Mouse (Mus musculus): ENCODE results near the gene A2ml1. TPM values are rescaled to one million over a fixed set of nuclear protein-coding genes. Genes with fewer than 3 reads are reported as not detected.

Gene A2ml1
- polyA plus RNA-seq, 1 experiment from 2014 or later, result 0.64 TPM

DNA sequence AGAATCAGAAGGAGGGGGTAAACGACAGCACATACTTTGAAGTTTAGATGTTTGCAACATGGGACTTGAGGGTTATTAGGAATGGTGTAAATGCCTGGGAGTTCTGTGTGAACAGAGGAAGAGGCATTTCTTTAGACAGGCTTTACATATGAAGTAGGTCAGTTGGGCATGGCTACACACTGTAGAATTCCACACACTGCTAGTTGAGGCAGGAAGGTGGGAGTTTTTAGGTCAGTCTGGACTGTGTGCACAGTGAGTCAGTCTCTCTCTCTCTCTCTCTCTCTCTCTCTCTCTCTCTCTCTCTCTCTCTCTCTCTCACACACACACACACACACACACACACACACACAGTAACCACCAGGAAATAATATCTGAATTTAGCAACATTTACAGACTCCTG is 86.1 kb downstream of the A2ml1 start:
- H3K9me3 ChIP-seq (ENCODE audit: low read depth, low read length), result no peaks in the 10 kb centered on the region
- 61% methylated on average over 1 of the region's 1 CpGs for WGBS
- H3K4me3 ChIP-seq (ENCODE audit: low read depth, low read length), result no peak overlapping the region
- H3K9ac ChIP-seq, result no peak overlapping the region
- DNase-seq (no peak), ATAC-seq (ENCODE audit: insufficient read depth) (no peak)
- no peak overlapping the region for H3K27ac ChIP-seq (ENCODE audit: low read depth)
- no peak overlapping the region for H3K4me2 ChIP-seq
- H3K36me3 ChIP-seq (ENCODE audit: insufficient read depth), result no peaks in the 10 kb centered on the region
- no peaks in the 10 kb centered on the region for H3K4me1 ChIP-seq (ENCODE audit: insufficient read depth)
- TF ChIP-seq CTCF (IDR thresholded peaks at IDR 0.05; ENCODE audit: low read depth), result no peak
- no peaks in the 10 kb centered on the region for H3K27me3 ChIP-seq (ENCODE audit: insufficient read depth, low read length)

DNA sequence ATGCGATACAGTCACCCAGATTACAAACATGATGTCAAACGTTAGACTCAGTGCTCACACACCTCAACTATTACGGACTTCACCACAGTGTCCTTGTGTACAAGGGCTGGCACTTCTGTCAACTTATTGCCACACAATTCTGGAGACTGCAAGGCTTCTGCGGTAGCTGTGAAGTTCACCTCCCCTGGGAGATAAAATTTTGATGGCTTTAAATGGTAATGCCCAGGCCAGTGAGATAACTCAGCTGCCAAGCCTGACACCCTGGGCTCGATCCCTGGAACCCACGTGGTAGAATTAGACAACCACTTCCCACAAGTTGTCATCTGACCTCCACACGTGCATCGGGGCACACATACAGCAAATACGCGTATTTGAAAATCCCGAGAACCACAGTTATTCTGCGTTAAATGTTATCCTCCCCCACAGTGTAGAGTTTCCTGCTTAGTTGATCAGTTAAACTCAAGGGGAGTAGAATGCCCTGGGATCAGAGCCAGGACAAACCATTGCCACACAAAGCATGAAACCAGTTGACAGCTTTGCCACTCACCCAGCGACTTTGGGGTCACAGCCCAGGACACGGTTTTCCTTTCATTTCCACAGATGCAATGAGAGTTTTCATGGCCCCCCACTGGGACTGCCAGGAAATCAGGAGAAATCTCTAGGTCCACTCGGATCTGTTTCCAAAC is 86.6 kb downstream of the A2ml1 start:
- no peak overlapping the region for H3K9ac ChIP-seq
- no peaks in the 10 kb centered on the region for H3K36me3 ChIP-seq (ENCODE audit: insufficient read depth)
- H3K4me2 ChIP-seq, result no peak overlapping the region
- H3K9me3 ChIP-seq (ENCODE audit: low read depth, low read length), result no peaks in the 10 kb centered on the region
- WGBS, result 58% methylated on average over 15 of the region's 15 CpGs
- H3K27ac ChIP-seq (ENCODE audit: low read depth), result no peak overlapping the region
- DNase-seq (no peak), ATAC-seq (ENCODE audit: insufficient read depth) (no peak)
- no peak overlapping the region for H3K4me3 ChIP-seq (ENCODE audit: low read depth, low read length)
- no peaks in the 10 kb centered on the region for H3K27me3 ChIP-seq (ENCODE audit: insufficient read depth, low read length)
- no peaks in the 10 kb centered on the region for H3K4me1 ChIP-seq (ENCODE audit: insufficient read depth)
- no peak for TF ChIP-seq CTCF (IDR thresholded peaks at IDR 0.05; ENCODE audit: low read depth)

- no peak for DNase-seq
Measured at GRCm38 (mm10) chr6:128491916-128492315, 89.5 kb downstream of the A2ml1 start.

DNA sequence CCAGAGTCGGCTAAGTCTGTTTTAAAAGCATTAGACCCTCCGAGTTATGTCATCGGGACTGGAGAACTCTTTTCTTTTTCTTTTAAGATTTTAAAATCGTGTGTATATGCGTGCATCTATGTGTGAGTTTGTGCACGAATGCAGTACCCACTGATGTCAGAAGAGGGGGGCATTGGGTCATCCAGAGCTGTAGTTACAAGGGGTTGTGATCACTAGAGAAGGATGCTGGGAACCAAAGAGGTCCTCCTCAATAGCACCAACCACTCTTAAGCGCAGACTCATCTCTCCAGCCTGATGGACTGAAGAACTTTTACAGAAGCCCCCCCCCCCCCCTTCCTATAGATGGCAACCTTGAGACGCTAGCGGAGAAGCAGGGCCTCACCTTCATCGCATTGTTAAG is 91.3 kb downstream of the A2ml1 start:
- Histone ChIP-seq H3K4me1 (ENCODE audit: insufficient read depth) (no peaks in the 10 kb centered on the region), H3K36me3 (ENCODE audit: insufficient read depth) (no peaks in the 10 kb centered on the region), H3K27ac (ENCODE audit: low read depth) (no peak overlapping the region), H3K9me3 (ENCODE audit: low read depth, low read length) (no peaks in the 10 kb centered on the region), H3K9ac (no peak overlapping the region), H3K27me3 (ENCODE audit: insufficient read depth, low read length) (no peaks in the 10 kb centered on the region), H3K4me2 (no peak overlapping the region), H3K4me3 (ENCODE audit: low read depth, low read length) (no peak overlapping the region)
- DNase-seq (no peak), ATAC-seq (ENCODE audit: insufficient read depth) (no peak)
- WGBS, result 93% methylated on average over 10 of the region's 10 CpGs
- TF ChIP-seq CTCF (IDR thresholded peaks at IDR 0.05; ENCODE audit: low read depth), result no peak

More at GRCm38 (mm10) chr6:128491916-128492315, 89.5 kb downstream of the A2ml1 start:
- TF ChIP-seq CTCF (IDR thresholded peaks at IDR 0.05; ENCODE audit: low read depth), result no peak
- Histone ChIP-seq H3K27ac (ENCODE audit: low read depth) (no peak overlapping the region), H3K27me3 (ENCODE audit: insufficient read depth, low read length) (no peaks in the 10 kb centered on the region), H3K4me2 (no peak overlapping the region), H3K9me3 (ENCODE audit: low read depth, low read length) (no peaks in the 10 kb centered on the region), H3K9ac (no peak overlapping the region), H3K4me1 (ENCODE audit: insufficient read depth) (no peaks in the 10 kb centered on the region), H3K4me3 (ENCODE audit: low read depth, low read length) (no peak overlapping the region), H3K36me3 (ENCODE audit: insufficient read depth) (no peaks in the 10 kb centered on the region)
- ATAC-seq (ENCODE audit: insufficient read depth), result no peak
- 71% methylated on average over 4 of the region's 4 CpGs for WGBS

Other genes starting within 250 kb of the A2ml1 start
- gene Tulp3, start 225.8 kb downstream of the A2ml1 start, polyA plus RNA-seq (2014; fragmentation: Nextera tagmentation; extraction: Ambion mirVana), result 22.0 and 23.1 TPM in 2 replicates
- 134 and 144 TPM in 2 replicates for gene Rhno1, start 218.7 kb downstream of the A2ml1 start, polyA plus RNA-seq (2014; fragmentation: Nextera tagmentation; extraction: Ambion mirVana)
- gene Foxm1, start 218.6 kb downstream of the A2ml1 start, polyA plus RNA-seq (2014; fragmentation: Nextera tagmentation; extraction: Ambion mirVana), result 55.0 and 56.7 TPM in 2 replicates
- 0.21 and 0.35 TPM in 2 replicates for gene Tex52, start 206.2 kb downstream of the A2ml1 start, polyA plus RNA-seq (2014; fragmentation: Nextera tagmentation; extraction: Ambion mirVana)
- not detected in 2 replicates for gene Gm44596, start 206.1 kb downstream of the A2ml1 start, polyA plus RNA-seq (2014; fragmentation: Nextera tagmentation; extraction: Ambion mirVana)
- 3.4 and 4.3 TPM in 2 replicates for gene Nrip2, start 182.3 kb downstream of the A2ml1 start, polyA plus RNA-seq (2014; fragmentation: Nextera tagmentation; extraction: Ambion mirVana)
- gene Itfg2, start 156.7 kb downstream of the A2ml1 start, polyA plus RNA-seq (2014; fragmentation: Nextera tagmentation; extraction: Ambion mirVana), result 32.6 and 41.4 TPM in 2 replicates
- gene Fkbp4, start 142.9 kb downstream of the A2ml1 start, polyA plus RNA-seq (2014; fragmentation: Nextera tagmentation; extraction: Ambion mirVana), result 434 and 450 TPM in 2 replicates
- 0.04 and 0.18 TPM in 2 replicates for gene Pzp, start 54.9 kb downstream of the A2ml1 start, polyA plus RNA-seq (2014; fragmentation: Nextera tagmentation; extraction: Ambion mirVana)
- not detected in 2 replicates for gene Klrb1a, start 41.9 kb upstream of the A2ml1 start, polyA plus RNA-seq (2014; fragmentation: Nextera tagmentation; extraction: Ambion mirVana)
- not detected in 2 replicates for gene Clec2h, start 80.8 kb upstream of the A2ml1 start, polyA plus RNA-seq (2014; fragmentation: Nextera tagmentation; extraction: Ambion mirVana)
- not detected in 2 replicates for gene Klrb1, start 141.5 kb upstream of the A2ml1 start, polyA plus RNA-seq (2014; fragmentation: Nextera tagmentation; extraction: Ambion mirVana)
- 0.26 and 0.32 TPM in 2 replicates for gene Klrb1c, start 207.6 kb upstream of the A2ml1 start, polyA plus RNA-seq (2014; fragmentation: Nextera tagmentation; extraction: Ambion mirVana)
- gene Gm44511, start 244.7 kb upstream of the A2ml1 start, polyA plus RNA-seq (2014; fragmentation: Nextera tagmentation; extraction: Ambion mirVana), result not detected in 2 replicates
- not detected in 2 replicates for gene Klrb1b, start 244.7 kb upstream of the A2ml1 start, polyA plus RNA-seq (2014; fragmentation: Nextera tagmentation; extraction: Ambion mirVana)